Mouse (Mus musculus) midbrain, postnatal 0 days (tissue): Measurements from ENCODE around the gene E2f4. TPM values are rescaled to one million over a fixed set of nuclear protein-coding genes. Genes with fewer than 3 reads are reported as not detected.

Experiments
- ATAC-seq: fragments of 200-750 bp; cut with Nextera tagmentation; 2 replicates; pipeline ENCODE4 v1.8.0; 2017; ENCODE audit warnings: moderate number of reproducible peaks, mild to moderate bottlenecking, moderate TSS enrichment, moderate library complexity; ENCODE audit not compliant: low FRiP score
- DNase-seq: peaks from one replicate; pipeline ENCODE4 v3.0.0-alpha.2; 2015; ENCODE audit warnings: low spot score
- H3K27ac ChIP-seq: fragments of 300-500 bp; sonication (generic); 2 replicates; pipeline ENCODE4 v1.5.1; 2014; ENCODE audit warnings: low read depth, mild to moderate bottlenecking, low read length, mixed read lengths
- H3K27me3 ChIP-seq: fragments of 300-500 bp; sonication (generic); 2 replicates; pipeline ENCODE4 v1.6.1; 2014; ENCODE audit warnings: low read length, control low read depth, mixed read lengths; ENCODE audit not compliant: insufficient read depth
- H3K36me3 ChIP-seq: fragments of 300-500 bp; sonication (generic); 2 replicates; pipeline ENCODE4 v1.6.1; 2014; ENCODE audit warnings: low read length, control low read depth, mixed read lengths; ENCODE audit not compliant: insufficient read depth
- H3K4me1 ChIP-seq: fragments of 300-500 bp; sonication (generic); 2 replicates; pipeline ENCODE4 v1.6.1; 2014; ENCODE audit warnings: mild to moderate bottlenecking, control low read depth, antibody characterized with exemption, low read length, mixed read lengths; ENCODE audit not compliant: insufficient read depth
- H3K4me2 ChIP-seq: fragments of 300-500 bp; sonication (generic); 2 replicates; pipeline ENCODE4 v1.6.1; 2014; ENCODE audit warnings: low read depth, mild to moderate bottlenecking, low read length, mixed read lengths; ENCODE audit not compliant: poor library complexity, severe bottlenecking
- H3K4me3 ChIP-seq: fragments of 300-500 bp; sonication (generic); 2 replicates; pipeline ENCODE4 v1.5.1; 2014; ENCODE audit warnings: low read depth, mild to moderate bottlenecking, low read length, moderate library complexity
- H3K9ac ChIP-seq: fragments of 300-500 bp; sonication (generic); replicated peaks from 2 replicates; pipeline ENCODE4 v1.6.1; 2014; ENCODE audit warnings: mild to moderate bottlenecking, low read length, moderate library complexity, mixed read lengths; ENCODE audit not compliant: poor library complexity, severe bottlenecking
- H3K9me3 ChIP-seq: fragments of 300-500 bp; sonication (generic); 2 replicates; pipeline ENCODE4 v1.6.1; 2016; ENCODE audit warnings: low read length, control low read depth
- CTCF ChIP-seq: IDR thresholded peaks from 2 replicates; pipeline ENCODE4 v1.5.1; 2016; ENCODE audit warnings: antibody characterized with exemption, mild to moderate bottlenecking
- WGBS: fragments of 180-500 bp; shearing (Covaris S2); extraction: QIAGEN DNeasy Blood & Tissue Kit; methylation state at CpG from one replicate; pipeline ENCODE4 v1.1.7; 2014; 5-methylcytosine and 5-hydroxymethylcytosine counted together
- polyA plus RNA-seq: library from polyadenylated mRNA; unstranded; fragments of >200 nt; fragmentation: Nextera tagmentation; extraction: Ambion mirVana; gene quantifications from 2 replicates; pipeline ENCODE4 v1.2.1, GENCODE M21; 2015
- total RNA-seq: library from RNA; depleted of rRNA; stranded (reverse); fragments of >200 nt; gene quantifications from 2 replicates; pipeline ENCODE4 v1.2.3, GENCODE M21; 2014

E2f4 gene
- total and polyA plus RNA-seq, 2 experiments from 2014 or later: 29.1 to 35.7 TPM

GRCm38 (mm10) chr8:105313622-105314402 lies 16.3 kb downstream of the E2f4 start:
- ATAC-seq (no peak), DNase-seq (no peak)
- H3K9ac ChIP-seq: no peak overlapping the region
- H3K27ac ChIP-seq: no peak overlapping the region
- H3K27me3 ChIP-seq: no peaks in the 10 kb centered on the region
- no peak overlapping the region for H3K4me3 ChIP-seq
- H3K4me1 ChIP-seq: no peaks in the 10 kb centered on the region
- no peak for TF ChIP-seq CTCF
- peaks cover 55% of the 10 kb centered on the region for H3K36me3 ChIP-seq
- no peaks in the 10 kb centered on the region for H3K9me3 ChIP-seq
- WGBS: 85% methylated on average over 9 of the region's 9 CpGs
- H3K4me2 ChIP-seq: no peak overlapping the region

GRCm38 (mm10) chr8:105315073-105315769 lies 17.8 kb downstream of the E2f4 start:
- no peak for ATAC-seq
- TF ChIP-seq CTCF: no peak

GRCm38 (mm10) chr8:105317941-105318340 lies 20.5 kb downstream of the E2f4 start:
- no peak overlapping the region for H3K9ac ChIP-seq
- peaks cover 47% of the 10 kb centered on the region for H3K36me3 ChIP-seq
- no peaks in the 10 kb centered on the region for H3K4me1 ChIP-seq
- no peaks in the 10 kb centered on the region for H3K27me3 ChIP-seq
- ATAC-seq (no peak), DNase-seq (peak; percentile 24)
- H3K4me2 ChIP-seq: no peak overlapping the region
- 73% methylated on average over 4 of the region's 4 CpGs for WGBS
- H3K4me3 ChIP-seq: no peak overlapping the region
- TF ChIP-seq CTCF: no peak
- H3K27ac ChIP-seq: no peak overlapping the region
- no peaks in the 10 kb centered on the region for H3K9me3 ChIP-seq

More at GRCm38 (mm10) chr8:105315073-105315769, 17.8 kb downstream of the E2f4 start:
- H3K4me2 ChIP-seq: no peak overlapping the region
- H3K9ac ChIP-seq: no peak overlapping the region
- H3K4me3 ChIP-seq: no peak overlapping the region
- H3K9me3 ChIP-seq: no peaks in the 10 kb centered on the region
- H3K27ac ChIP-seq: no peak overlapping the region
- WGBS: 94% methylated on average over 18 of the region's 18 CpGs
- H3K4me1 ChIP-seq: no peaks in the 10 kb centered on the region
- H3K27me3 ChIP-seq: no peaks in the 10 kb centered on the region
- peaks cover 53% of the 10 kb centered on the region for H3K36me3 ChIP-seq
- no peak for DNase-seq

- Histone ChIP-seq H3K4me1 (no peaks in the 10 kb centered on the region), H3K4me2 (no peak overlapping the region), H3K9me3 (no peaks in the 10 kb centered on the region), H3K9ac (no peak overlapping the region), H3K27ac (no peak overlapping the region), H3K36me3 (peaks cover 42% of the 10 kb centered on the region), H3K4me3 (no peak overlapping the region), H3K27me3 (no peaks in the 10 kb centered on the region)
- ATAC-seq (no peak), DNase-seq (no peak)
- WGBS: 84% methylated on average over 11 of the region's 11 CpGs
- TF ChIP-seq CTCF: no peak
Measured at GRCm38 (mm10) chr8:105318662-105319190, 21.3 kb downstream of the E2f4 start.

- Histone ChIP-seq H3K27ac (no peak overlapping the region), H3K9me3 (no peaks in the 10 kb centered on the region), H3K4me2 (no peak overlapping the region), H3K36me3 (peaks cover 22% of the 10 kb centered on the region; the same call in 1 of the 2 replicates), H3K4me1 (peaks cover 16% of the 10 kb centered on the region), H3K27me3 (no peaks in the 10 kb centered on the region), H3K9ac (no peak overlapping the region), H3K4me3 (no peak overlapping the region)
- DNase-seq (no peak), ATAC-seq (no peak)
- 91% methylated on average over 4 of the region's 4 CpGs for WGBS
- TF ChIP-seq CTCF: no peak
Measured at GRCm38 (mm10) chr8:105323183-105323582, 25.7 kb downstream of the E2f4 start.

- Histone ChIP-seq H3K27me3 (no peaks in the 10 kb centered on the region), H3K4me3 (peak overlapping the region; percentile 89), H3K9ac (peak overlapping the region; percentile 96), H3K4me1 (peaks cover 16% of the 10 kb centered on the region), H3K4me2 (peak overlapping the region; percentile 76), H3K9me3 (no peaks in the 10 kb centered on the region), H3K36me3 (peaks cover 33% of the 10 kb centered on the region), H3K27ac (peak overlapping the region; percentile 82)
- 0% methylated on average over 12 of the region's 12 CpGs for WGBS
- ATAC-seq (peak; percentile 50), DNase-seq (peak; percentile 41)
- TF ChIP-seq CTCF: no peak
Measured at GRCm38 (mm10) chr8:105325641-105326093, 28.2 kb downstream of the E2f4 start.
